Mouse (Mus musculus): ENCODE measurements around the gene Rtn3.

GRCm38 (mm10) chr19:7382903-7383865, 99.9 kb downstream of the Rtn3 start, which contains the start of gene Spindoc:
- TF ChIP-seq CTCF (IDR thresholded peaks at IDR 0.05; ENCODE audit: control insufficient read depth, insufficient read depth, insufficient read length) (no peak), CEBPB (IDR thresholded peaks at IDR 0.05; ENCODE audit: low read depth) (no peak), MAX (IDR thresholded peaks at IDR 0.05) (peak; percentile 17), USF1 (IDR thresholded peaks at IDR 0.05; ENCODE audit: low read depth) (peak; percentile 78), MYOG (IDR thresholded peaks at IDR 0.05; ENCODE audit: control insufficient read depth, extremely low read depth, insufficient read length) (no peak), FOSL1 (IDR thresholded peaks at IDR 0.05; ENCODE audit: insufficient read depth, low read length, poor library complexity, severe bottlenecking) (no peak)

All from C2C12 (cell line).